Mouse (Mus musculus) liver, embryonic 14.5 days (tissue): ENCODE results near the gene Slc25a33. TPM values are rescaled to one million over a fixed set of nuclear protein-coding genes. Genes with fewer than 3 reads are reported as not detected.

Source experiments
- ATAC-seq: fragments of 200-750 bp; cut with Nextera tagmentation; 2 replicates; pipeline ENCODE4 v1.8.0; 2017; ENCODE audit warnings: moderate number of reproducible peaks, mild to moderate bottlenecking, moderate library complexity; ENCODE audit not compliant: insufficient read depth
- DNase-seq, 3 experiments: peaks; one replicate each; pipeline ENCODE4 v3.0.0-alpha.2; 2012 to 2013; ENCODE audit warnings: low read depth in 3 of 3, low spot score in 3 of 3
- H3K27ac ChIP-seq: fragments of 300-500 bp; sonication (generic); 2 replicates; pipeline ENCODE4 v1.5.1; 2014; ENCODE audit warnings: moderate library complexity, mild to moderate bottlenecking, control low read depth, inconsistent platforms
- H3K27me3 ChIP-seq: fragments of 300-500 bp; sonication (generic); 2 replicates; pipeline ENCODE4 v1.6.1; 2014; ENCODE audit warnings: mild to moderate bottlenecking, low read length, moderate library complexity; ENCODE audit not compliant: control insufficient read depth, insufficient read depth
- H3K36me3 ChIP-seq: fragments of 300-500 bp; sonication (generic); replicated peaks from 2 replicates; pipeline ENCODE4 v1.6.1; 2014; ENCODE audit warnings: low read depth; ENCODE audit not compliant: control insufficient read depth, insufficient read depth
- H3K4me1 ChIP-seq, 2 experiments: fragments of 200-500 bp in 1 of 2; fragments of 300-500 bp in 1 of 2; sonication (generic) in 1 of 2; replicated peaks; 2 replicates each; pipeline ENCODE4 v1.6.1; 2012 to 2014; ENCODE audit warnings: antibody characterized with exemption in 1 of 2, inconsistent platforms in 1 of 2, low read length in 1 of 2; ENCODE audit not compliant: control insufficient read depth in 2 of 2, insufficient read depth in 2 of 2
- H3K4me2 ChIP-seq: fragments of 300-500 bp; sonication (generic); 2 replicates; pipeline ENCODE4 v1.6.1; 2014; ENCODE audit warnings: low read depth, mild to moderate bottlenecking, control low read depth, moderate library complexity
- H3K4me3 ChIP-seq, 2 experiments: fragments of 200-500 bp in 1 of 2; fragments of 300-500 bp in 1 of 2; sonication (generic) in 1 of 2; 2 replicates each; pipeline ENCODE4 v1.5.1; 2012 to 2014; ENCODE audit warnings: low read depth in 2 of 2, low read length in 2 of 2, mild to moderate bottlenecking in 2 of 2, control low read depth in 1 of 2, inconsistent platforms in 1 of 2, moderate library complexity in 1 of 2; ENCODE audit not compliant: insufficient read depth in 1 of 2
- H3K9ac ChIP-seq: fragments of 300-500 bp; sonication (generic); replicated peaks from 2 replicates; pipeline ENCODE4 v1.6.1; 2014; ENCODE audit warnings: mild to moderate bottlenecking, control low read depth, moderate library complexity
- H3K9me3 ChIP-seq: fragments of 300-500 bp; sonication (generic); 2 replicates; pipeline ENCODE4 v1.6.1; 2016; ENCODE audit warnings: low read length, mixed read lengths; ENCODE audit not compliant: control insufficient read depth
- CTCF ChIP-seq: IDR thresholded peaks from 2 replicates; pipeline ENCODE4 v1.5.1; 2016; ENCODE audit warnings: antibody characterized with exemption, low read depth, control low read depth
- EP300 ChIP-seq: IDR thresholded peaks from 2 replicates; pipeline ENCODE4 v1.6.1; 2016; ENCODE audit warnings: antibody characterized with exemption, low read depth
- WGBS: fragments of 180-500 bp; shearing (Covaris S2); extraction: QIAGEN DNeasy Blood & Tissue Kit; methylation state at CpG from one replicate; pipeline ENCODE4 v1.1.7; 2014; ENCODE audit not compliant: insufficient replicate concordance; 5-methylcytosine and 5-hydroxymethylcytosine counted together
- polyA plus RNA-seq, 2 experiments: library from polyadenylated mRNA; depleted of rRNA in 1 of 2; stranded (reverse) in 1 of 2; unstranded in 1 of 2; fragments of >200 nt; fragmentation: Nextera tagmentation in 1 of 2; extraction: Ambion mirVana in 1 of 2; gene quantifications; 2 replicates each; pipeline versions ENCODE4 v1.2.1 to v1.2.3; 2012 to 2014

The Slc25a33 gene
- polyA plus RNA-seq, 2 experiments: 4.8 to 7.8 TPM

DNA sequence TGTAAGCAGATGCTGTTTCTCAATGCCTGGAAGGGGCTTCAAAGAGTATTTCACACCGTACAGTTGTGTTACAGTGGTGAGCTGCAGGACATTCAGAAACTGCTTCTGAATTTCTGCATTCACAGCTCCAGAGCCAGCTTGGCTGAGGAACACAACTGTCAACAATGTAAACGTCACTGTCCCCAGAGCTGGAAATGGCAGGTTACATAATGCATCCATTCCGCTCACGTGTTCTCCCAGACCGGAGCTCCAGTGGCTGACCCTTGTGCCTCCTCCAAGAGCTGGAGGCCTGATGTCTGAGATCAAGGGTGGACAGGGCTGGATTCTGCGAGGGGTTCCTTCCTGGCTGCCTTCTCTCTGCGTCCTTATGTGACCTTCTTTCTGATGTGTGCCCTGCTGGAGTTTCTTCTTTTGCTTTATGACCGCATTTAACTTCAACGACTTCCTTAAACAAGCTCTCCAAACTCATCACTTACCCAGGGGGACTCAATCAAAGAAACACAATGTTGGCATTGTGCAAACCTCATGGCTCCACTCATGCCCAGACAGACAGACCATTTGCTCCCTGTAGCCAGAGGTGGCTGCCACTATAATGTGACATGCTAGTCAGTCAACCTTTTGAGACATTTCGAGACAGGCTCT, 18.2 kb upstream of the Slc25a33 start:
- Histone ChIP-seq H3K4me3 (no peak overlapping the region), H3K9ac (no peak overlapping the region), H3K27ac (no peak overlapping the region), H3K9me3 (no peaks in the 10 kb centered on the region), H3K4me1 (peaks cover 0 to 21% of the 10 kb centered on the region in 2 experiments; a peak in 2 of 4 replicates), H3K36me3 (no peaks in the 10 kb centered on the region), H3K4me2 (no peak overlapping the region), H3K27me3 (no peaks in the 10 kb centered on the region)
- WGBS: 29% methylated on average over 10 of the region's 10 CpGs
- DNase-seq (no peak), ATAC-seq (peak; percentile 11; the same call in 1 of the 2 replicates)
- no peak for TF ChIP-seq CTCF
- TF ChIP-seq EP300: no peak

GRCm38 (mm10) chr4:149791470-149791869, 17.4 kb upstream of the Slc25a33 start:
- 66% methylated on average over 4 of the region's 4 CpGs for WGBS
- H3K36me3 ChIP-seq: no peaks in the 10 kb centered on the region
- TF ChIP-seq CTCF: no peak
- no peak for TF ChIP-seq EP300
- ATAC-seq: no peak
- no peak overlapping the region for H3K4me3 ChIP-seq
- no peak overlapping the region for H3K9ac ChIP-seq
- H3K9me3 ChIP-seq: no peaks in the 10 kb centered on the region
- no peak overlapping the region for H3K27ac ChIP-seq
- DNase-seq: no peak
- no peaks in the 10 kb centered on the region for H3K27me3 ChIP-seq
- no peak overlapping the region for H3K4me2 ChIP-seq
- H3K4me1 ChIP-seq: peaks cover 0 to 18% of the 10 kb centered on the region in 2 experiments; a peak in 2 of 4 replicates

GRCm38 (mm10) chr4:149790969-149791368, 16.9 kb upstream of the Slc25a33 start:
- no peak for TF ChIP-seq EP300
- TF ChIP-seq CTCF: no peak
- H3K27ac ChIP-seq: no peak overlapping the region
- 69% methylated on average over 2 of the region's 2 CpGs for WGBS
- H3K9me3 ChIP-seq: no peaks in the 10 kb centered on the region
- DNase-seq (no peak), ATAC-seq (no peak)
- no peak overlapping the region for H3K9ac ChIP-seq
- H3K36me3 ChIP-seq: no peaks in the 10 kb centered on the region
- no peaks in the 10 kb centered on the region for H3K27me3 ChIP-seq
- H3K4me3 ChIP-seq: no peak overlapping the region
- H3K4me1 ChIP-seq: peaks cover 0 to 14% of the 10 kb centered on the region in 2 experiments; a peak in 2 of 4 replicates
- no peak overlapping the region for H3K4me2 ChIP-seq

GRCm38 (mm10) chr4:149790546-149790945, 16.5 kb upstream of the Slc25a33 start:
- Histone ChIP-seq H3K27me3 (no peaks in the 10 kb centered on the region), H3K36me3 (no peaks in the 10 kb centered on the region), H3K27ac (no peak overlapping the region), H3K9me3 (no peaks in the 10 kb centered on the region), H3K4me1 (peaks cover 0 to 13% of the 10 kb centered on the region in 2 experiments; a peak in 2 of 4 replicates), H3K4me2 (no peak overlapping the region), H3K9ac (no peak overlapping the region), H3K4me3 (no peak overlapping the region)
- TF ChIP-seq EP300: no peak
- TF ChIP-seq CTCF: no peak
- ATAC-seq (no peak), DNase-seq (no peak)
- WGBS: 32% methylated on average over 4 of the region's 4 CpGs

GRCm38 (mm10) chr4:149789421-149790194, 15.5 kb upstream of the Slc25a33 start:
- no peaks in the 10 kb centered on the region for H3K9me3 ChIP-seq
- no peaks in the 10 kb centered on the region for H3K27me3 ChIP-seq
- H3K27ac ChIP-seq: no peak overlapping the region
- H3K4me1 ChIP-seq: peaks cover 0 to 13% of the 10 kb centered on the region in 2 experiments; a peak in 2 of 4 replicates
- 69% methylated on average over 13 of the region's 13 CpGs for WGBS
- TF ChIP-seq EP300 (no peak), CTCF (no peak)
- ATAC-seq (no peak), DNase-seq (peak in 1 of 3 experiments; percentile 30)
- H3K4me3 ChIP-seq: no peak overlapping the region
- H3K9ac ChIP-seq: no peak overlapping the region
- no peaks in the 10 kb centered on the region for H3K36me3 ChIP-seq
- H3K4me2 ChIP-seq: no peak overlapping the region
